Mouse (Mus musculus) heart, embryonic 12.5 days (tissue): ENCODE measurements around the gene Arhgef18. TPM values are rescaled to one million over a fixed set of nuclear protein-coding genes. Genes with fewer than 3 reads are reported as not detected.

Source experiments
- polyA plus RNA-seq: library from polyadenylated mRNA; unstranded; fragments of >200 nt; fragmentation: Nextera tagmentation; extraction: Ambion mirVana; gene quantifications from 2 replicates; pipeline ENCODE4 v1.2.1, GENCODE M21; 2016

The Arhgef18 gene
- polyA plus RNA-seq, 1 experiment from 2014 or later, result 7.1 TPM

Other genes starting within 250 kb of the Arhgef18 start
- gene Insr, start 113.4 kb upstream of the Arhgef18 start, polyA plus RNA-seq, result 48.6 and 48.8 TPM in 2 replicates
- gene A430078G23Rik, start 39.6 kb upstream of the Arhgef18 start, polyA plus RNA-seq, result not detected in 2 replicates
- gene Pex11g, start 74.7 kb downstream of the Arhgef18 start, polyA plus RNA-seq, result 4.9 and 5.1 TPM in 2 replicates
- not detected in 2 replicates for gene Tex45, start 77.9 kb downstream of the Arhgef18 start, polyA plus RNA-seq
- 34.2 and 36.2 TPM in 2 replicates for gene Zfp358, start 100.1 kb downstream of the Arhgef18 start, polyA plus RNA-seq
- 52.7 and 53.5 TPM in 2 replicates for gene Mcoln1, start 107.5 kb downstream of the Arhgef18 start, polyA plus RNA-seq
- 21.7 and 23.4 TPM in 2 replicates for gene Pnpla6, start 122.4 kb downstream of the Arhgef18 start, polyA plus RNA-seq
- 4.7 and 5.2 TPM in 2 replicates for gene C330021F23Rik, start 175.0 kb downstream of the Arhgef18 start, polyA plus RNA-seq
- 1.4 and 2.4 TPM in 2 replicates for gene Camsap3, start 194.3 kb downstream of the Arhgef18 start, polyA plus RNA-seq
- gene Xab2, start 228.3 kb downstream of the Arhgef18 start, polyA plus RNA-seq, result 33.8 and 34.9 TPM in 2 replicates
- gene Pet100, start 228.5 kb downstream of the Arhgef18 start, polyA plus RNA-seq, result 110 and 115 TPM in 2 replicates
- gene Pcp2, start 232.5 kb downstream of the Arhgef18 start, polyA plus RNA-seq, result 0.33 TPM in 1 of 2 replicates, not detected in the other
- gene Stxbp2, start 237.9 kb downstream of the Arhgef18 start, polyA plus RNA-seq, result 48.2 and 60.0 TPM in 2 replicates